Mouse (Mus musculus) kidney, postnatal 10 days (tissue): ENCODE results near the gene Gm38431.
"Not testable (repeated sequence)": the region's sequence is repeated elsewhere in the genome, so short reads cannot be mapped to it uniquely, and the experiment has no call there.

Experiments
- DNase-seq: peaks from one replicate; pipeline ENCODE4 v3.0.0; 2021; ENCODE audit warnings: mixed read lengths

Gm38431 gene

DNA sequence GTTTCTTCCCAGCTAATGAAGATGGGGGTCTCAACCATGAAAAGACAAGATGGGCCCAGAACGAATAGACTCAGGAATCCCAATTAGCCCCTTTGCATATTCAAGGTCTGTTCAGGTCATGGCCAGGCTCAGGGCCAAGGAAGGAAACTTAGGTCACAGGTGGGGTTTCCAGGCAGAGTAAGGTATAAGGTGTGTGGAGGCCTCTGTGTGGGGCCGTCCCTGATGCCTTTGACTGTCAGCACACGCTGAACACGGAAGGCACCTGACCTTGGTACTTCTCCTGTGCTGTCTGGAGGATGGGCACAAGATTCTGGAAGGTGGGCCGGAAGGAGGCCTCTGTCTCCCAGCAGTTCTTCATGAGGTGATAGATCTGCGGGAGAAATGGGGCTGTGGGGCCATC, 13.0 kb upstream of the Gm38431 start:
- DNase-seq, result no peak

GRCm38 (mm10) chr9:21102076-21102475, 10.3 kb upstream of the Gm38431 start:
- no peak for DNase-seq

DNA sequence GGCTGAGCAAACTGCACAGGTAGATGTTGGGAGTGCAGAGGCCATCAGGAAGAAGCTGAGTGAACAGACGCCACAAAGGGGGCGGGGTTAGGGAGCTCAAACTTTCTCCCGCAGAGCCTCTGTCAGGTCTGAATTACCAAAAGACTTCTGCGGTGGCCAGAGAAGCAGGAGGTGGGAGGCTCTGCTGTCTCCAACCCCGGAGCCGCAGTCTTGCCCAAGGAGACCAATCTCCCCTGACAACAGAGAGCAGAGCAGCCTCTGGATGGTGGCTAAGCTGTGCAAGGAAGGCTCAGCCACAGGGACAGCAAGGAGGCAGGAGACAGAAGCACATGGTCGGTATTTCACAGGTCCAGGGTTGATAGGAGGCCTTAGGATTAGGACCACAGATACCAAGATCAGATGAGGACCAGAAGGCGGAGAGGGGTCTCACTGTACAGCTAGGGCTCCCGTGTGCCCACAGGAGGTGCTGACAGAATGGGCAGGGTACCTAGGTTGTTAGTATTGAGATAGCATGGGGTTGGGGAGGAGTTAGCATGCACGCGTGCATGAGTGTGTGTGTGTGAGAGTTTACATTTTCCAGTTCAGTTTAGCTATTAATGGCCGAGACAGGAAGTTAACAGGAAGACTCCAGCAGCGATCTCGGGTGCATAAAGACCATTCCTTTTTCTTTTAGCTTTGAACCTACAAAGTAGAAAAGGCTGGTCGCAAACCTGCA, 8.8 kb upstream of the Gm38431 start:
- DNase-seq, result no peak

GRCm38 (mm10) chr9:21097793-21098192, 6.0 kb upstream of the Gm38431 start:
- DNase-seq, result no peak

DNA sequence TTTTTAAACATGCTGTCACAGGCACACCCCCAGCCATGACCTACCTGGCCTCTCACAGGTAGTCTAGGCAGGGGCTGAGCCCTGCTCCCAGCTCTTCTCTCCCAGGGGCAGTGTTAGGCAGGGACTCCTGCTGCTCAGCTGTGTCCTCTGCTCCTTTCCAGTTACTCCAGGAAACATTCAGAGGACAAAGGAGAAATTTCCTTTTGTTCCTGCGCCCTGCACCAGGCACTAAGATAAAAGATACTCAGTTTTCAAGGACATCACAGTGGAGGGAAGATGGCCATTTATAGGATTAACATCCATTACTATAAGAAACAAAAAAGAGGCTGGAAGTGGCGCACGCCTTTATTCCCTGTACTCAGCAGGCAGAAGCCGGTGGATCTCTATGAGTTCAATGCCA, 4.2 kb upstream of the Gm38431 start:
- DNase-seq, result no peak

- DNase-seq, result no peak
Observed at GRCm38 (mm10) chr9:21093423-21093822, 1.6 kb upstream of the Gm38431 start.

- no peak for DNase-seq
Observed at GRCm38 (mm10) chr9:21090972-21091706, 658 bp downstream of the Gm38431 start.

GRCm38 (mm10) chr9:21090537-21090936, 1.3 kb downstream of the Gm38431 start:
- no peak for DNase-seq

DNA sequence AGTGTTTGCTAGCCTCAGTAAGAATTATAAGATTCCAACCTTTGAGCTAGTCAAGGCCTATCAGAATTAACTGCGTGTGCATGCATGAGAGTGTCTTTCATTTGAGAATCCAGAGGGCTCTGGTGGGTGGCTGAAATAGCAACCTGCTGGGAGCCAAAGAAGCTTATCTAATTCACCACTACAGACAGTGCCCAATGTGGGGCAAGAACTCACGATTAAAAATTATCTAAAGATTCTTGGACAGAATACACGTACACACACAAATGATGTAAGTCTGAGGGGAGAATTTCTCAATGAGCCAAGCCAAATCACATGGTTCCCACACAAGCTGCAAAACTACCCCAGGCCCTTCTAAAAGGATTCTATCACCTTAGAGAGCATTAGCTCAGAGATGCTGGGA, 8.5 kb downstream of the Gm38431 start:
- DNase-seq, result no peak

- DNase-seq, result no peak
Observed at GRCm38 (mm10) chr9:21081127-21081526, 10.7 kb downstream of the Gm38431 start.

DNA sequence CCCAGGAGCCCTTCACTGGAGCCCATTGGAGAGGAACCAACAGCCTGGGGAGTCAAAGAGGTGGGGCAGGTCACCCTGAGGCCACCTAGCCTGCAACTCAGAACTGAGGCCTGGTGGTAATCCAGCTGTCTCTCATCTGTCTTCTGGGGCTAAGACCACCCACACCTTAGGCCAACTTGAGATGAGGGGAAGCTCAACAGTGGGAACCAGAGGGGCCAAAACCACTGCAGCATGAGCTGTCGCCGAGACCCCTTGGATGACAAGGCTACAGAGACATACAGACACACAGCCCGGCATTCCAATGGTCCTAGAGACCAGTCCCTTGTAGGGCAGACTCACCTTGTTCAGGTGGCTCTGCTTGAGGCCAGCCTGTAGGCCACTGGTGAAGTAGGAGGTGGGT, 16.2 kb downstream of the Gm38431 start:
- no peak for DNase-seq

DNA sequence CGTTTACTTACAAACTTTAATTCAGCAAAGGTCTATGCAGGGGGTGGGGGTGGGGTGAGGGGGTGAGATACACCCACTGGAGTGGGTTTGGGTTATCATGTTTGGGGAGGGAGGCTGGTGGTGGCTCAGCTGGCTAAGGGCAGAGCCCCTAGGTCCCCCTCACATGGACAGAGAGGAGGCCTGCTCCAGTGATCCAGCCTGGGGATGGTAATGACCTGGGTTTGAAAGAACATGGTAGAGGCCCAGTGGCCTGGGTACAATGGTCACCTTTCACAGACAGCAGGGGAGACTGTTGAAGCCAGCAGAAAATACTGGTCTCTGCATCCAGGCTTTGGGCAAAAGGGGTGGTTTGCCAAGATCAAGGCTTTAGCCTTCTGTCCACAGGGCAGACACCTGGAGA, 17.6 kb downstream of the Gm38431 start:
- no peak for DNase-seq

- DNase-seq, result peak; percentile 94
Observed at GRCm38 (mm10) chr9:21073044-21073840, 18.6 kb downstream of the Gm38431 start, which contains the start of the genes Gm49373 and Fdx1l. TSS of gene Gm49373 (minus strand) at chr9:21073096. TSS of gene Fdx1l (minus strand) at chr9:21073614.

GRCm38 (mm10) chr9:21072641-21073040, 19.2 kb downstream of the Gm38431 start:
- no peak for DNase-seq

DNA sequence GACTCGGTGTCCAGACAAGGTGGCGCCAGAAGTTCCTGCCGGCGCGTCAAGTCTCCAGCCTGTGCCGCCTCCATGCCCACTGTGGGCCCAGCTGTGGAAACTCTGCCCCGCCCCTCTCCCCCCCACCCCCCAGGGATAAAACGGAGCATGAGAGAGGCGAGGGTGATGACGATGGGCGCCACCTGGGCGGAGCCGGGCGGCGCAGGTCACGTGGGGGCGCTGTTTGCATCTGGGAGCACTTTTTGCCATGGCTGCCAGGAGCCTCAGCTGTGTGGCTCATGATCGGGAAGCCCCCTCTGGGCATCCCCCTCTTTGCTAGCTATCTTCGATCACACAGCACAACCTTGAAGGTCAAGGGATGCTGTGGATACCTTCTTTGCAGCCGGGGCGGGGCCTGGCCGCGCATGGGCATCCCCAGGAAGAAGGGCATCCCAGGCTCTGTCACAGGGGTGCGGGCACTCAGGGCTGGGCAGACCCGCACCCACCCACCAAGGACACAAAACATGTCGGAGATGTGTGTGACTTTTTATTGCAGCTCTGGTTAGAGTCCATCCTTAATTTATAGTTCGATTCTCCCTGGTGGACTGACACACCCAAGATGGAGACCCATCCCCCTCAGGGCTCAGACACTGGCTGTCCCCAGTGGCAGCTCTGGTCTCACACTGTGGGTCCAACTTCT, 24.7 kb downstream of the Gm38431 start, which contains the start of gene Zglp1:
TSS of gene Zglp1 (minus strand) at position 88 of the 679 bp plus-strand sequence.
- DNase-seq, result no peak

GRCm38 (mm10) chr9:21062928-21063327, 28.9 kb downstream of the Gm38431 start:
- no peak for DNase-seq

- no peak for DNase-seq
Observed at GRCm38 (mm10) chr9:21051578-21051977, 40.2 kb downstream of the Gm38431 start.

- DNase-seq, result no peak
Observed at GRCm38 (mm10) chr9:21045235-21045634, 46.6 kb downstream of the Gm38431 start.

GRCm38 (mm10) chr9:21044785-21045184, 47.0 kb downstream of the Gm38431 start:
- DNase-seq, result not testable (repeated sequence)

- no peak for DNase-seq
Observed at GRCm38 (mm10) chr9:21043563-21043962, 48.2 kb downstream of the Gm38431 start.

GRCm38 (mm10) chr9:21041308-21041707, 50.5 kb downstream of the Gm38431 start:
- DNase-seq, result no peak

DNA sequence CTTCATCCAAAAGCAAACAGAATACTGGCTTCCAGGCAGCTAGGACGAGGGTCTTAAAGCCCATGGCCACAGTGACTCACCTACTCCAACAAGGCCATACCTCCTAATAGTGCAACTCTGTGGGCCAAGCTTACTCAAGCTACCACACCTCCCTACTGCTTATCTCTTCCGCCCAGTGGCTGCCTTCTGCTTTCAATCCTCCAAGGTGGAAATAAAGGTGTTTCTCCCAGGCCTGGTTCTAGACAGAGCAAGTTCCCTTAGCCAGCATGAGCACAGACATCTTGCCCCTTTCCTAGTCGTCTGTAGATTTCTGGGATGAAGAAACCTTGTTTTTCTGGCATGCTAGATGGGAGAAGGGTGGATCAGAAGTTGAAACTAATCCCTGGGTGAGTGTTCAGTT, 52.0 kb downstream of the Gm38431 start:
- DNase-seq, result no peak

DNA sequence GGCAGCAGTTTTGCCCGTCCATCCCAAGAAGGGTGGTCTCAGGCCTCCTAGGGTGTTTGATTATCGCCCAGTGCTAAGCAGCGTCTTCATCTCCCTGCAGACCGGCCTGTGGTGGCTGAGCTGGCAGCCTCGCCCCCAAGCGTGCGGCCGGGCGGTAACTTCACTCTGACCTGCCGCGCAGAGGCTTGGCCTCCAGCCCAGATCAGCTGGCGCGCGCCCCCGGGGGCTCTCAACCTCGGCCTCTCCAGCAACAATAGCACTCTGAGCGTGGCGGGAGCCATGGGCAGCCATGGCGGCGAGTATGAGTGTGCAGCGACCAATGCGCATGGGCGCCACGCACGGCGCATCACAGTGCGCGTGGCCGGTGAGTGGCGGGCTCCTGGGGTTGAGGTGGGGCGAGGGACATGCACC, 54.3 kb downstream of the Gm38431 start:
- peak; percentile 74 for DNase-seq
